Mouse (Mus musculus): Measurements from ENCODE around the gene Gm17482. TPM values are rescaled to one million over a fixed set of nuclear protein-coding genes. Genes with fewer than 3 reads are reported as not detected.

Gene Gm17482
- polyA plus RNA-seq, 1 experiment from 2014 or later = not detected

DNA sequence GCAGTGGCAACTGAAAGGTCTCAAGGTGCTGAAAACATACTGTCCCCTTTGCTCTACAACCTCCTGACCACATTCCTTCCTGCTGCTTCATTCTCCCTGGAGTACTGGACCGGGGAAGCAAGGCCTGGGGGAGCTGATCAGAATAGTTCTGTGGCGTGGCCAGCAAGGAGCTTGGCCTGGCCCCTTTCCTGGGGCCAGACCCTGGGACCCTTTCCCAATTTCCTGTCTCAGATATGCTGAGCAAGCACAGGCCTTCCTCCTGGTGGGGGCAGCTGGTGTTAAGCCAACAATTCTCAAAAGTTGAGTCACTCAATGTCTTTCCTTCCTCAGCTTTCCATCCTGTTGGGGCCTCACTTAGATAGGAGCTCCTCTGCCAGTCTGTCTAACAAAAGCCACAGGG is 42.9 kb downstream of the Gm17482 start:
- DNase-seq (no peak), ATAC-seq (peak; percentile 38; the same call in 1 of the 2 replicates)
- 27% methylated on average over 2 of the region's 2 CpGs for WGBS (ENCODE audit: insufficient replicate concordance)
- no peaks in the 10 kb centered on the region for H3K9me3 ChIP-seq (ENCODE audit: low read length)
- no peaks in the 10 kb centered on the region for H3K4me1 ChIP-seq (ENCODE audit: insufficient read depth)
- no peak overlapping the region for H3K4me2 ChIP-seq (ENCODE audit: low read depth, low read length)
- TF ChIP-seq CTCF (IDR thresholded peaks at IDR 0.05; ENCODE audit: low read depth) = no peak
- peak; percentile 35; the same call in 1 of the 2 replicates for TF ChIP-seq EP300 (IDR thresholded peaks at IDR 0.05; ENCODE audit: low read depth)
- no peaks in the 10 kb centered on the region for H3K27me3 ChIP-seq (ENCODE audit: insufficient read depth, low read length)
- H3K9ac ChIP-seq (replicated peaks) = no peak overlapping the region
- H3K4me3 ChIP-seq (ENCODE audit: low read depth, low read length) = no peak overlapping the region
- H3K27ac ChIP-seq (ENCODE audit: low read depth) = no peak overlapping the region
- no peaks in the 10 kb centered on the region for H3K36me3 ChIP-seq (replicated peaks; ENCODE audit: insufficient read depth, low read length)

DNA sequence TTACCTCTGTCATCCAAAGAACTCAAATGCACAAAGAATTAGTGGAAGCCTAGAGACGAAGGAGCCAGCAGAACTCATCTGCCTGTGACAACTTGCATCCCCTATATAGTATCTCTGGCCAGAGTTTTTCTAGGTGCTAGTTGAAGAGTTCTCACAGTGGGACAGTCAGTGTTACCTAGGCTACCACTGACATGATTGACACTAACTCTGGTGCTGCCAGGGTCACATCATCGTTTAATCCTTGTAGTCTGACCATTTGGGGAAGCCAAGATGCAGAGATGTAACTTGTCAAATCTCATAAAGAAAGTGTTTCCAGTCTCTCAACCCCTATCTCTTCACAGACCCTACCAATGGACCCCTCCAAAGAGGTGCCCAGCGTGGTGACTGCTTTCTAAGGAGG is 44.2 kb downstream of the Gm17482 start:
- H3K27ac ChIP-seq (ENCODE audit: low read depth) = no peak overlapping the region
- no peak overlapping the region for H3K4me3 ChIP-seq (ENCODE audit: low read depth, low read length)
- no peak for ATAC-seq
- no peaks in the 10 kb centered on the region for H3K36me3 ChIP-seq (replicated peaks; ENCODE audit: insufficient read depth, low read length)
- H3K4me2 ChIP-seq (ENCODE audit: low read depth, low read length) = no peak overlapping the region
- H3K27me3 ChIP-seq (ENCODE audit: insufficient read depth, low read length) = no peaks in the 10 kb centered on the region
- no peak overlapping the region for H3K9ac ChIP-seq (replicated peaks)
- TF ChIP-seq EP300 (IDR thresholded peaks at IDR 0.05; ENCODE audit: low read depth) = no peak
- H3K4me1 ChIP-seq (ENCODE audit: insufficient read depth) = no peaks in the 10 kb centered on the region
- H3K9me3 ChIP-seq (ENCODE audit: low read length) = no peaks in the 10 kb centered on the region
- no peak for DNase-seq
- 60% methylated on average over 3 of the region's 3 CpGs for WGBS (ENCODE audit: insufficient replicate concordance)

DNA sequence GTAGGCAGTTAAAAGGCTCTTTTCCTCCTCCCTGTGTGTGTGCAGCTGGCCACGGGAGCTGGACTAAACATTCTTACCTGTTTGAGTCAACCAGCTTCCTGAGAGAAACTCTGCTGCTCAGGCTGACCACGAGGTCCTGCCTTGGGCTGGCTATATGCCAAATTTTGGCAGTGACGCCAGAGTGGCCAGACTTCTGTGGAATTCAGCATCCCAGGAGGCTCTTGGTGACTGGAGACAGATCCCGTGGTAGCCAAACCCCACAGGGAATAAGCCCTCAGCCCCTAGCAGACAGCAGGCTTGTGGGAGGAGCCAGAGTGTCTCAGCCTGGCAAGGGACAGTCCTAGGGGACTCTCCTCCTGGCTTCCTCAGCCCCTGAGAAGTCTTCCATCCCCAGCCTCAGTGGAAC is 44.7 kb downstream of the Gm17482 start:
- Histone ChIP-seq H3K4me1 (ENCODE audit: insufficient read depth) (no peaks in the 10 kb centered on the region), H3K9me3 (ENCODE audit: low read length) (no peaks in the 10 kb centered on the region), H3K9ac (replicated peaks) (no peak overlapping the region), H3K27ac (ENCODE audit: low read depth) (no peak overlapping the region), H3K4me3 (ENCODE audit: low read depth, low read length) (no peak overlapping the region), H3K4me2 (ENCODE audit: low read depth, low read length) (no peak overlapping the region), H3K27me3 (ENCODE audit: insufficient read depth, low read length) (no peaks in the 10 kb centered on the region), H3K36me3 (replicated peaks; ENCODE audit: insufficient read depth, low read length) (no peaks in the 10 kb centered on the region)
- WGBS (ENCODE audit: insufficient replicate concordance) = 20% methylated on average over 4 of the region's 4 CpGs
- peak; percentile 52 for DNase-seq
- ATAC-seq = no peak
- TF ChIP-seq CTCF (IDR thresholded peaks at IDR 0.05; ENCODE audit: low read depth) = no peak

DNA sequence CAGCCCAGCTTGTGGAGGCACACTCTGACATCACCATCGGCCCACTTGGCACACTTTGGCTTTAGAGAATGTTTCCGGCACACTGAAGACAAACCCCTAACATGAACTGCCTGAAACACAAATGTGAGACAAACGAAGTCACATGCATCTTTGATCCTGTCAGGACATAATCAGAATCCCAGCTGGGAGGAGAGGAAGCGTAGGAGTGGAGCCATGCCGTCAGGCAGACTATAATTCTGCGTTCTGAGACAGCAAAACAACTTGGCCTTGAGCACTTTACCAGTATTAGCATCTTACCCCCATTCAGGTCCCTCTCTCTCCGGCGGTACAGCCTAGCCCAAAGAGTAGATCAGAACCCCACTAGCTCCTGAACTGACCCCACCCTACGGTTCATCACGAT is 46.2 kb downstream of the Gm17482 start:
- Histone ChIP-seq H3K9ac (replicated peaks) (no peak overlapping the region), H3K9me3 (ENCODE audit: low read length) (no peaks in the 10 kb centered on the region), H3K27ac (ENCODE audit: low read depth) (no peak overlapping the region), H3K36me3 (replicated peaks; ENCODE audit: insufficient read depth, low read length) (no peaks in the 10 kb centered on the region), H3K4me3 (ENCODE audit: low read depth, low read length) (no peak overlapping the region), H3K27me3 (ENCODE audit: insufficient read depth, low read length) (no peaks in the 10 kb centered on the region), H3K4me1 (ENCODE audit: insufficient read depth) (no peaks in the 10 kb centered on the region), H3K4me2 (ENCODE audit: low read depth, low read length) (no peak overlapping the region)
- DNase-seq = no peak
- no peak for ATAC-seq
- 80% methylated on average over 10 of the region's 10 CpGs for WGBS (ENCODE audit: insufficient replicate concordance)
- TF ChIP-seq CTCF (IDR thresholded peaks at IDR 0.05; ENCODE audit: low read depth) (no peak), EP300 (IDR thresholded peaks at IDR 0.05; ENCODE audit: low read depth) (no peak)

DNA sequence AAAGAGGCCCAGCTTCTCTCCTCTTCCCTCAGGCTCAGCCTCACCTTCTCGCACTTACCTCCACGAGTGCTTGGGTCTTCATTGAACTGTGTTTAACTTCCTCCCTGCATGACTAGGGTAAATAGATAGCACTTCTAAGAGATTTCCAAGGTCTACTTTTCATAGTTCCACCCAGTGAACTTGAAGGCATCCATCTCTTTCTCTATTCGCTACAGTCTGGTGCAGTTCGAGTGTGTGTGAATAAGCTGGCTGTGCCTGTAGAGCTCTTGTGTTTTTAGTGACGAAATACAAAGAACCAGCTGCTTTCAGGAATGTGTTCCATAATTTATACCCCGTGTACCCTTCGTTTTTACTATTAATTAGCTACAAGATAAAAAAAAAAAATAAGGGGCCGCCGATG is 47.6 kb downstream of the Gm17482 start:
- no peaks in the 10 kb centered on the region for H3K9me3 ChIP-seq (ENCODE audit: low read length)
- WGBS (ENCODE audit: insufficient replicate concordance) = 69% methylated on average over 9 of the region's 9 CpGs
- H3K4me1 ChIP-seq (ENCODE audit: insufficient read depth) = no peaks in the 10 kb centered on the region
- H3K27me3 ChIP-seq (ENCODE audit: insufficient read depth, low read length) = no peaks in the 10 kb centered on the region
- DNase-seq (no peak), ATAC-seq (no peak)
- no peak overlapping the region for H3K9ac ChIP-seq (replicated peaks)
- TF ChIP-seq CTCF (IDR thresholded peaks at IDR 0.05; ENCODE audit: low read depth) = no peak
- no peak for TF ChIP-seq EP300 (IDR thresholded peaks at IDR 0.05; ENCODE audit: low read depth)
- H3K4me2 ChIP-seq (ENCODE audit: low read depth, low read length) = no peak overlapping the region
- H3K36me3 ChIP-seq (replicated peaks; ENCODE audit: insufficient read depth, low read length) = no peaks in the 10 kb centered on the region
- no peak overlapping the region for H3K27ac ChIP-seq (ENCODE audit: low read depth)
- H3K4me3 ChIP-seq (ENCODE audit: low read depth, low read length) = no peak overlapping the region

DNA sequence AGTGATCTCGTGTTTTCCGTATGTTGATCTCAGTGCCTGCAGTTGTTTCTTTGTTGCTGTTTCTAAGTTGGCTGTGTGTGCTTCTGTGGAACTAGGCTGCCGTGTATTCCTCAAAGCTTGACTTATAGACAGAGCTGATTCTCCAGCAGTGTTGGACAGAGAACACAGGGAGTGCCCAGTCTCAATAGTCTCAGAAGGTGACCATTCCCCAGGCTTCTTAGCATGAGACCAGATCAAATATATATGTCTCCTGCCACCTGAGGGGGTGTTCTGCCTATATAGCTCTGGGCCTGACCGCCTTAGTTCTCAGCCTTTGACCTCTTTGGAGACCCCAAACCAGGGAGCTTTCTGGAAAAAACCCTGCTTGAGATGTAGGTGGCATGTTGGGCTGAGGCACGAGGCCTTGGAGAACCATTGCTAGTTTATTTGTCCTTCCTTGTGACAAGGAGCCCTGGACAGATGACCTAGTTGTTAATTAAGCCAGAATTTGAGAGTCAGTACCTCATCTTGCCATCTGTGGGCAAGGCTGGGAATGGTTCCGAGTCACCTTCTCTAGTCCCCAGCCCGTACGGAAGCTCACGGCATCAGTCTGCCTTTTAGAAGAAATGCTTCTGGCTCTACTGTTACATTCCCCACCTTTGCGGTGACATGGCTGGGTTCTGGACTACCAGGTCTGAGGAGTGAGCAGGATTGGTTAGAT is 48.1 kb downstream of the Gm17482 start:
- Histone ChIP-seq H3K4me3 (ENCODE audit: low read depth, low read length) (no peak overlapping the region), H3K27me3 (ENCODE audit: insufficient read depth, low read length) (no peaks in the 10 kb centered on the region), H3K27ac (ENCODE audit: low read depth) (no peak overlapping the region), H3K4me2 (ENCODE audit: low read depth, low read length) (no peak overlapping the region), H3K9ac (replicated peaks) (no peak overlapping the region), H3K36me3 (replicated peaks; ENCODE audit: insufficient read depth, low read length) (no peaks in the 10 kb centered on the region), H3K4me1 (ENCODE audit: insufficient read depth) (no peaks in the 10 kb centered on the region), H3K9me3 (ENCODE audit: low read length) (no peaks in the 10 kb centered on the region)
- DNase-seq = no peak
- 76% methylated on average over 10 of the region's 10 CpGs for WGBS (ENCODE audit: insufficient replicate concordance)
- ATAC-seq = no peak
- TF ChIP-seq CTCF (IDR thresholded peaks at IDR 0.05; ENCODE audit: low read depth) = no peak
- no peak for TF ChIP-seq EP300 (IDR thresholded peaks at IDR 0.05; ENCODE audit: low read depth)

DNA sequence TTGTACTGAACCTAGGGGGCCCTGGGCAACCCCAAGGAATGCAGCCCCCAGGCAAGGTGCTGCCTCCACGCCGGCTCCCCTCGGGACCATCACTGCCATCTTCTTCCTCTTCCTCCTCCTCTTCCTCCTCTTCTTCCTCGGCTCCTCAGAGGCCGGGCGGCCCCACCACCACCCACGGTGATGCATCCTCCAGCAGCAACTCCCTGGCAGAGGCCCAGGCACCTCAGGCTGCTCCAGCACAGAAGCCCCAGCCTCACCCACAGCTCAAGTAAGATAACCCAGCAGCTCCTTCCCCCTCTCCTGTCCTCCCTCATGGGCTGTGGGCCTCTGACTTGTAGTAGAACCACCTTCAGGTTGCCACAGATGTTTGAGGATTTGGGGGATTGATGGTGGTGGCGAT is 50.9 kb downstream of the Gm17482 start:
- Histone ChIP-seq H3K4me3 (ENCODE audit: low read depth, low read length) (no peak overlapping the region), H3K27me3 (ENCODE audit: insufficient read depth, low read length) (no peaks in the 10 kb centered on the region), H3K4me2 (ENCODE audit: low read depth, low read length) (no peak overlapping the region), H3K9me3 (ENCODE audit: low read length) (no peaks in the 10 kb centered on the region), H3K4me1 (ENCODE audit: insufficient read depth) (no peaks in the 10 kb centered on the region), H3K27ac (ENCODE audit: low read depth) (no peak overlapping the region), H3K36me3 (replicated peaks; ENCODE audit: insufficient read depth, low read length) (no peaks in the 10 kb centered on the region), H3K9ac (replicated peaks) (no peak overlapping the region)
- ATAC-seq (no peak), DNase-seq (no peak)
- 78% methylated on average over 8 of the region's 8 CpGs for WGBS (ENCODE audit: insufficient replicate concordance)
- TF ChIP-seq EP300 (IDR thresholded peaks at IDR 0.05; ENCODE audit: low read depth) = no peak
- TF ChIP-seq CTCF (IDR thresholded peaks at IDR 0.05; ENCODE audit: low read depth) = no peak

Measured in liver, postnatal 0 days (tissue).